Mouse (Mus musculus): ENCODE results near the gene Pomgnt2. TPM values are rescaled to one million over a fixed set of nuclear protein-coding genes. Genes with fewer than 3 reads are reported as not detected.
A peak's percentile ranks its signal among the peaks of the same experiment; 100 is the strongest.

The Pomgnt2 gene
- polyA plus RNA-seq, 1 experiment from 2014 or later: 42.0 TPM

DNA sequence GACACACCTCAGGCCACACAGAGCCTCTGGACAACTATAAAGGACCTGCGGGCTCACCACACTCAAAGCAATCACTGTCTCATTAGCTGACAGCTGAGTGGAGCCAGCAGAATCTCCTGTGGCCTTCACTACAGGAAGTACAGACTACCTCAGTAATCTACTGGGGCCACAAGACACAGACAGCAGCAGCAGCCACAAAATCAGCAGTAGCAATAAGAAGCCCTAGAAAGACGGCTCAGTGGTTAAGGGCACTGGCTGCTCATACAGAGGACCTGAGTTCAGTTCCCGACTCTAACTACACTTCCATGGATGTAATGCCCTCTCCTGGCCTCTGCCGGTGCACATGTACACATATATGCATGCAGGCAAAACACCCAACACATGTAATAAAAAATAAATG, 23.4 kb upstream of the Pomgnt2 start:
- H3K36me3 ChIP-seq (ENCODE audit: control insufficient read depth, insufficient read depth, low read length): no peaks in the 10 kb centered on the region
- H3K9me3 ChIP-seq (replicated peaks; ENCODE audit: control insufficient read depth, low read length, poor library complexity, severe bottlenecking): no peaks in the 10 kb centered on the region
- ATAC-seq: no peak
- H3K9ac ChIP-seq (ENCODE audit: low read depth, low read length): no peak overlapping the region
- no peaks in the 10 kb centered on the region for H3K27me3 ChIP-seq (ENCODE audit: control insufficient read depth, insufficient read depth, low read depth, low read length)
- peaks cover 9% of the 10 kb centered on the region for H3K4me1 ChIP-seq (ENCODE audit: control insufficient read depth, insufficient read depth, low read length)
- no peak overlapping the region for H3K4me3 ChIP-seq (ENCODE audit: low read depth, low read length)
- no peak overlapping the region for H3K27ac ChIP-seq (ENCODE audit: low read length)
- no peak overlapping the region for H3K4me2 ChIP-seq (ENCODE audit: low read length)
- WGBS: 87% methylated on average over 4 of the region's 4 CpGs

DNA sequence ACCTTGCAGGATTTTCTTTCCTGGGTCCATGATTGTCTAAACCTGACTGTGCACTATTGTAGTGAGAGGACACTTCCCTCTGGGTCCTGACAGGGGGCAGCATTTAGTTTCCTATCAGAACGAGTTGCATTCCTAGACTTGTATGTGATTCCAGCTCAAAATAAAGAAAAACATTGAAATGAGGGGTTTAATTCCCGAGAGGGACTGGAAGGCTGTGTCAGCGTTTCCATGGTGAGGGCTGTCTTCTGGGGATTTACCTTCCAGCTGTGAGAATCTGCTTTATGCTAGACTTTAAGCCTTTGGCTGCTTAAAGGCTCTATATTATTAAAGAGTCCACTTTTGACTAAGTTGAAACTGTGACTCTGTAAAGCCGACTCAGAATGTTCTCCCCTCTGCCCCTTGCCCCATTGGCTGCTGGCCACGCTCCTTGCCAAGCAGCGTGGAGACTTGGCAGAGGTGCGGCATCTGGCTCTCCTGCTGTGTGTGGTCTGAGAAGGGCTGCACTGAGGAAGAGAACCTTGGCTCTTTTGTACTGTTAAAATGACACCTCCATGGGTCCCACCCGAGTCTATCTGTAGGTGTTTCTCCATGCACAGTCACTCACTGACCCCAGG, 22.0 kb upstream of the Pomgnt2 start:
- Histone ChIP-seq H3K4me3 (ENCODE audit: low read depth, low read length) (no peak overlapping the region), H3K4me2 (ENCODE audit: low read length) (peak overlapping the region; percentile 34), H3K9me3 (replicated peaks; ENCODE audit: control insufficient read depth, low read length, poor library complexity, severe bottlenecking) (no peaks in the 10 kb centered on the region), H3K27me3 (ENCODE audit: control insufficient read depth, insufficient read depth, low read depth, low read length) (no peaks in the 10 kb centered on the region), H3K4me1 (ENCODE audit: control insufficient read depth, insufficient read depth, low read length) (peaks cover 9% of the 10 kb centered on the region), H3K27ac (ENCODE audit: low read length) (peak overlapping the region; percentile 47), H3K36me3 (ENCODE audit: control insufficient read depth, insufficient read depth, low read length) (no peaks in the 10 kb centered on the region), H3K9ac (ENCODE audit: low read depth, low read length) (no peak overlapping the region)
- 2% methylated on average over 8 of the region's 8 CpGs for WGBS
- peak; percentile 89 for ATAC-seq

DNA sequence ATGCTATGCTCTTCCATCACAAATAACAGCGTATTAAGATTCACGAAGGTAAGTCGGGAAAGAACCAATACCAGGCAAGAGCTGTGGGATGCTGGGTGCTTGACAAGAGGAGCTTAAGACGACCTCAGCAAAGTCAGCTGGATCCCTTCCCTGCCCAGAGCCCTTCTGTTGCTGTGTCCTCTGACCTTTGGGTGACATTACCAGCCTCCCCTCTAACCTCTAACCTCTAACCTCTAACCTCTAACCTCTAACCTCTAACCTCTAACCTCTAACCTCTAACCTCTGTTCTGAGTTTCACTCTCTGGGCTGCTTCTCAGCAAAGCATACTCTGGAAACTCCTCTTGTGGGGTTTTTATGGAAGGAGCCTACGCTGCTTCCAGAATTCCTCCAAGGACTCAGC, 21.2 kb upstream of the Pomgnt2 start:
- no peaks in the 10 kb centered on the region for H3K36me3 ChIP-seq (ENCODE audit: control insufficient read depth, insufficient read depth, low read length)
- H3K27me3 ChIP-seq (ENCODE audit: control insufficient read depth, insufficient read depth, low read depth, low read length): no peaks in the 10 kb centered on the region
- H3K4me1 ChIP-seq (ENCODE audit: control insufficient read depth, insufficient read depth, low read length): peaks cover 9% of the 10 kb centered on the region
- WGBS: 77% methylated on average over 5 of the region's 5 CpGs
- no peak for ATAC-seq
- H3K9ac ChIP-seq (ENCODE audit: low read depth, low read length): no peak overlapping the region
- H3K9me3 ChIP-seq (replicated peaks; ENCODE audit: control insufficient read depth, low read length, poor library complexity, severe bottlenecking): no peaks in the 10 kb centered on the region
- no peak overlapping the region for H3K27ac ChIP-seq (ENCODE audit: low read length)
- no peak overlapping the region for H3K4me2 ChIP-seq (ENCODE audit: low read length)
- H3K4me3 ChIP-seq (ENCODE audit: low read depth, low read length): no peak overlapping the region

DNA sequence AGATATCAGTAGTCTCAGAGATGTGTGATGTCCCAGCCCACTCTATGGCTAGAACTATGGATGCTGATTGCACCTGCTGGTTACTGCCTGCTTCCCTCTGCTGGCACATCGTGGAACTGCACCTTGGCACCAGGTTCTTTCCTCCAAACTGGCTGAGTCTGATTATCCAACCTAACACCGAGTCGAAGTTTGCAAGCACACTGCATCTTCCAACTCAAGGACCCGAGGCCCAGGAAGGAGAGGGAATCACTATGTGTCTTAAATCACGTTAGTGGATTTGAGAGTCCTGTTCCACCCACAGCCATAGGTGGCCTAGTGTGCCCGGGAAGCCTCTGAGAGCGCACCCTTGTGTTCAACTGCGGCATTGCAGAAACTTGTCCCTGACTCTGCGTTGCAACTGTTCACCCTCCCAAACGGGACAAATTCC, 17.3 kb upstream of the Pomgnt2 start:
- ATAC-seq: no peak
- no peaks in the 10 kb centered on the region for H3K36me3 ChIP-seq (ENCODE audit: control insufficient read depth, insufficient read depth, low read length)
- no peak overlapping the region for H3K9ac ChIP-seq (ENCODE audit: low read depth, low read length)
- H3K4me3 ChIP-seq (ENCODE audit: low read depth, low read length): no peak overlapping the region
- H3K9me3 ChIP-seq (replicated peaks; ENCODE audit: control insufficient read depth, low read length, poor library complexity, severe bottlenecking): no peaks in the 10 kb centered on the region
- H3K27me3 ChIP-seq (ENCODE audit: control insufficient read depth, insufficient read depth, low read depth, low read length): no peaks in the 10 kb centered on the region
- H3K4me1 ChIP-seq (ENCODE audit: control insufficient read depth, insufficient read depth, low read length): peaks cover 8% of the 10 kb centered on the region
- no peak overlapping the region for H3K27ac ChIP-seq (ENCODE audit: low read length)
- no peak overlapping the region for H3K4me2 ChIP-seq (ENCODE audit: low read length)
- 10% methylated on average over 10 of the region's 10 CpGs for WGBS

DNA sequence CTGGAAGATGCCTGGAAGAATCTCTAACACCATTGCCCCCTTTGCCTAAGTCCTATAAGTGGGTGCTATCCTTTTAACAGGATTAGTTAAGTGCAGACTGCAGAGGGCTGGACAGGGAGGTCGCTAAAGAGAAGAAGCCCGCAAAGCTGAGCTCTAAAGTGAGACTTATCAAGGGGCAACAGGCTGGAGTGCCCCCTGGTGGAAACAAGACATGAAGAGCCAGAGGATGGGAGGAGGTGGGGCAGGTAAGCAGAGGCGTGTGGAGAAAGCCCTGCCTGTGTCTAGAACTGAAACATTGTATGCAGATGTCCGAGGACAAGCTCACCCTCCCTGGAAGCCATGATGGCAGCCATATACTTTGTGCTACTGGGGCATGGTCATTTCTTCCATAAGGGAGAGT, 16.7 kb upstream of the Pomgnt2 start:
- no peaks in the 10 kb centered on the region for H3K36me3 ChIP-seq (ENCODE audit: control insufficient read depth, insufficient read depth, low read length)
- no peaks in the 10 kb centered on the region for H3K27me3 ChIP-seq (ENCODE audit: control insufficient read depth, insufficient read depth, low read depth, low read length)
- H3K9ac ChIP-seq (ENCODE audit: low read depth, low read length): no peak overlapping the region
- no peaks in the 10 kb centered on the region for H3K9me3 ChIP-seq (replicated peaks; ENCODE audit: control insufficient read depth, low read length, poor library complexity, severe bottlenecking)
- H3K4me3 ChIP-seq (ENCODE audit: low read depth, low read length): no peak overlapping the region
- no peak overlapping the region for H3K27ac ChIP-seq (ENCODE audit: low read length)
- H3K4me1 ChIP-seq (ENCODE audit: control insufficient read depth, insufficient read depth, low read length): peaks cover 10% of the 10 kb centered on the region
- ATAC-seq: no peak
- 79% methylated on average over 4 of the region's 4 CpGs for WGBS
- no peak overlapping the region for H3K4me2 ChIP-seq (ENCODE audit: low read length)

DNA sequence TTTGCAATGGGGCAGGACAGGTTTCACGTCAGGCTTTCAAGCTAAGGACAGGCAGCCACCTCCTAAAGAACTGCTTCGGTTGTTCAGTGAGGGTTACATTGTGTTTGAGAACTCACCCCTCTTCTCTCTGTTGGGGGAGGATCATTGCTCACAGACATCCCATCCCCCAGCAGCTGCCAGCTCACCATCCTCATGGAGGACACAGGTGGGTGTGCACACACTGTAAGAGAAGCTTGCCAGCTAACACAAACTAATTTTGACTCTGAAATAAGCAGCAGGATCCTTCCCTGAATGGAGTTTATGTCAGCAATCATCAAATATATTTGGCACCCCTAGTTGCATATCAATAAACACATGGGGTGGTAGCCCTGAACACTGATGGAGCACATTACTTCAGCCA, 15.9 kb upstream of the Pomgnt2 start:
- no peak overlapping the region for H3K9ac ChIP-seq (ENCODE audit: low read depth, low read length)
- H3K9me3 ChIP-seq (replicated peaks; ENCODE audit: control insufficient read depth, low read length, poor library complexity, severe bottlenecking): no peaks in the 10 kb centered on the region
- no peak for ATAC-seq
- 89% methylated on average over 2 of the region's 2 CpGs for WGBS
- no peaks in the 10 kb centered on the region for H3K36me3 ChIP-seq (ENCODE audit: control insufficient read depth, insufficient read depth, low read length)
- no peak overlapping the region for H3K27ac ChIP-seq (ENCODE audit: low read length)
- no peak overlapping the region for H3K4me2 ChIP-seq (ENCODE audit: low read length)
- H3K4me1 ChIP-seq (ENCODE audit: control insufficient read depth, insufficient read depth, low read length): peaks cover 13% of the 10 kb centered on the region
- H3K4me3 ChIP-seq (ENCODE audit: low read depth, low read length): no peak overlapping the region
- no peaks in the 10 kb centered on the region for H3K27me3 ChIP-seq (ENCODE audit: control insufficient read depth, insufficient read depth, low read depth, low read length)

DNA sequence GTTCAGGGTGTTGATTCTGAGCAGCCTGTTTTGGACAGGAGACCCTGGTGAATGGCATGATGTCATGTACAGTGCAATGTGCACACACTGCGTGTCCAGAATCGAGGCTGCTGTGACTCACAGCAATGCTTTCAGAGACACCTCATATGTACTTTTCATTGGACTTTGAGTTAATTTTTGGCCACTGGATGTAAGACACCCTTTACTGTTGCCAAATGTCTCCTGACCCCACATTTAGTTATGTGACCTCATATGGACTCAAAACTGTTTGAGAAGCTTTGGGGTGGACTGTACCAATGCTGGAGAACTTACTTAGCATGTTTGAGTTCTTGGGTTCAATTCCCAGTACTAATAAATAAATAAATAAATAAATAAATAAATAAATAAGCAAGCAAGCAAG, 13.8 kb upstream of the Pomgnt2 start:
- Histone ChIP-seq H3K4me2 (ENCODE audit: low read length) (no peak overlapping the region), H3K4me3 (ENCODE audit: low read depth, low read length) (no peak overlapping the region), H3K36me3 (ENCODE audit: control insufficient read depth, insufficient read depth, low read length) (no peaks in the 10 kb centered on the region), H3K27ac (ENCODE audit: low read length) (no peak overlapping the region), H3K9me3 (replicated peaks; ENCODE audit: control insufficient read depth, low read length, poor library complexity, severe bottlenecking) (no peaks in the 10 kb centered on the region), H3K4me1 (ENCODE audit: control insufficient read depth, insufficient read depth, low read length) (peaks cover 13% of the 10 kb centered on the region), H3K27me3 (ENCODE audit: control insufficient read depth, insufficient read depth, low read depth, low read length) (no peaks in the 10 kb centered on the region), H3K9ac (ENCODE audit: low read depth, low read length) (no peak overlapping the region)
- ATAC-seq: no peak
- 94% methylated on average over 2 of the region's 2 CpGs for WGBS

DNA sequence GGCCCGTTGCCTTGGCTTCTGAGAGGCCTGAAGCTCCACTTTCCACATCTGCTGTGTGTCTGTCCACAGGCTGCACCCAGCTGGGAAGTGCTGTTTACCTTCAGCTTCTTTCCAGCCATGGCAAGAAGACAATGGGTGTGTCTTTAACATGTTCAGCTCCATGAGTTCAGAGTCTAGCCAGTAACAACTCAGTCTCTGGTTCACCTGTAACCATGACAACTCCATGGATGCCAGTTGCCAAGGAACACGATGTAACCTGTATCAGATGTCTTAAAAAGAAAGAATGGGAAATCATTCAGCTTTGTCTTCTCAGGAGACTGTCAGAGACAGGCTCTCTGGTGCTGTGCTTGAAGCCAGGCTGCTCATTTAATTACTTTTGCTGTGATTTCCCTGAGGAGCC, 12.0 kb upstream of the Pomgnt2 start:
- peak; percentile 84 for ATAC-seq
- no peak overlapping the region for H3K4me2 ChIP-seq (ENCODE audit: low read length)
- H3K4me1 ChIP-seq (ENCODE audit: control insufficient read depth, insufficient read depth, low read length): peaks cover 13% of the 10 kb centered on the region
- H3K9ac ChIP-seq (ENCODE audit: low read depth, low read length): no peak overlapping the region
- H3K9me3 ChIP-seq (replicated peaks; ENCODE audit: control insufficient read depth, low read length, poor library complexity, severe bottlenecking): no peaks in the 10 kb centered on the region
- 25% methylated on average over 2 of the region's 2 CpGs for WGBS
- H3K4me3 ChIP-seq (ENCODE audit: low read depth, low read length): no peak overlapping the region
- no peaks in the 10 kb centered on the region for H3K36me3 ChIP-seq (ENCODE audit: control insufficient read depth, insufficient read depth, low read length)
- H3K27ac ChIP-seq (ENCODE audit: low read length): peak overlapping the region; percentile 66
- H3K27me3 ChIP-seq (ENCODE audit: control insufficient read depth, insufficient read depth, low read depth, low read length): no peaks in the 10 kb centered on the region

DNA sequence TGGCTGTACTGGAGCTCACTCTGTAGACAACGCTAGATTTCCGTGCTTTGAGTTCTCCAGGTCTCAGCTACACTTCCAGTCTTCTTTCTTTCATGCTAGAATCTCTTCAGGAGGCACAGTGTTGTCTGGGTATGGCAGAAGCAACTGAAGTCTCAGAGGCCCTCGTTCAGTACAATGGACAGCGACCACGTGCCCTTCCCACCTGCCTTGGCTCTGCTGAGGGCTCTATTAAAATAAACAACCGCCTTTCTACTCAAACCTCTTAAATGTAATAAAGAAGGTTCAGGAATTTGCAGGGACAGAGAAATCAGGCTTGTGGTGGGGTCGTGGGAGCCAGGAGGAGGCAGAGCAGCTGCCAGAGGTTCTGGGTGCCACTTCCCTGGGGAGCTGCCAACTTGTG, 9.7 kb upstream of the Pomgnt2 start:
- H3K4me1 ChIP-seq (ENCODE audit: control insufficient read depth, insufficient read depth, low read length): peaks cover 13% of the 10 kb centered on the region
- no peak overlapping the region for H3K27ac ChIP-seq (ENCODE audit: low read length)
- H3K36me3 ChIP-seq (ENCODE audit: control insufficient read depth, insufficient read depth, low read length): no peaks in the 10 kb centered on the region
- ATAC-seq: no peak
- no peak overlapping the region for H3K4me2 ChIP-seq (ENCODE audit: low read length)
- H3K9ac ChIP-seq (ENCODE audit: low read depth, low read length): no peak overlapping the region
- no peaks in the 10 kb centered on the region for H3K27me3 ChIP-seq (ENCODE audit: control insufficient read depth, insufficient read depth, low read depth, low read length)
- H3K9me3 ChIP-seq (replicated peaks; ENCODE audit: control insufficient read depth, low read length, poor library complexity, severe bottlenecking): no peaks in the 10 kb centered on the region
- WGBS: 9% methylated on average over 7 of the region's 7 CpGs
- no peak overlapping the region for H3K4me3 ChIP-seq (ENCODE audit: low read depth, low read length)

All from midbrain, embryonic 16.5 days (tissue).